Mouse (Mus musculus): ENCODE data around the gene Nln. TPM values are rescaled to one million over a fixed set of nuclear protein-coding genes. Genes with fewer than 3 reads are reported as not detected.

Gene Nln
- total and polyA plus RNA-seq, 3 experiments: 38.5 to 76.5 (median 51.2) TPM

- no peak overlapping the region for H3K27ac ChIP-seq (ENCODE audit: insufficient read depth, low read depth)
- peaks cover 0 to 9% of the 10 kb centered on the region in 2 experiments; a peak in 2 of 4 replicates for H3K4me1 ChIP-seq (ENCODE audit: control insufficient read depth in 1 of 2, insufficient read depth in 2 of 2)
- H3K4me3 ChIP-seq (replicated peaks in 1 of 3; ENCODE audit: low read depth in 2 of 3, low read length in 2 of 3, poor library complexity in 1 of 3): no peak overlapping the region
- H3K79me2 ChIP-seq (replicated peaks; ENCODE audit: control insufficient read depth, extremely low read depth, insufficient read depth, poor library complexity, severe bottlenecking): no peaks in the 10 kb centered on the region
- dilution Hi-C loops (cut with MboI; ENCODE audit: extremely low pct_ligation_motif_present, extremely low pct_unique_long_range_greater_than_20kb, low sequenced_read_pairs): no loop called here
- in situ Hi-C loops (cut with MboI; ENCODE audit: low pct_ligation_motif_present, low pct_unique_long_range_greater_than_20kb, low sequenced_read_pairs): no loop called here
- H3K36me3 ChIP-seq (replicated peaks in 1 of 2; ENCODE audit: control insufficient read depth in 1 of 2, insufficient read depth in 1 of 2, low read length in 1 of 2): peaks cover 42 to 80% of the 10 kb centered on the region in 2 experiments
- no peak overlapping the region for H3K9ac ChIP-seq (ENCODE audit: insufficient read depth, low read depth)
- no peak overlapping the region for H3K4me2 ChIP-seq (ENCODE audit: insufficient read depth, low read depth, poor library complexity, severe bottlenecking)
- TF ChIP-seq USF1 (IDR thresholded peaks at IDR 0.05; ENCODE audit: low read depth, low read length) (no peak), ETS1 (conservative IDR thresholded peaks at IDR 0.05; ENCODE audit: low read depth, low read length) (no peak), MEF2A (IDR thresholded peaks at IDR 0.05; ENCODE audit: borderline replicate concordance, low read depth, low read length) (no peak)
- no peaks in the 10 kb centered on the region for H3K27me3 ChIP-seq (replicated peaks)
- DNase-seq (ENCODE audit: extremely low read depth): no peak
- H3K9me3 ChIP-seq (replicated peaks; ENCODE audit: low read length): no peaks in the 10 kb centered on the region
These were observed 37.1 kb downstream of the Nln start for GRCm38 (mm10) chr13:104072351-104072750.

DNA sequence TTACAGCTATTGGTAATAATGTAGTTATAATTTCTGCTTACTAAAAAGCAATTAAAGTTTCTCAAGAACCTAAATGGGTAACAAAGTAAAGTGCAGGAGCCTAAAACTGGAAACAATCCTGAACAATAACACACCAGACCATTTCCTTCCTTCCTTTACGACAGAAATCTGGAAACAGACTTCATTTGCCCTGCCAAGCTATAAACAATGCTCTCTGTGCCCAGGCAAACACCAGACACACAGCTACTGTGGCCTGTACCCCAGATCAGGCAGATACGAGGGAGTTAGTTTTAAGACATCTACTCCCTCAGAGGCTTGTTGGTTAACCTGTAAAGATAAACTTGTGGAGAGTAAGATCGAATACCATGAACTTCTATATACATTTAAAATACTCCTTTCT, 38.7 kb downstream of the Nln start:
- TF ChIP-seq POLR2A (IDR thresholded peaks at IDR 0.05; ENCODE audit: low read depth, low read length) (no peak), USF2 (conservative IDR thresholded peaks at IDR 0.05; ENCODE audit: low read depth, low read length) (no peak), JUND (conservative IDR thresholded peaks at IDR 0.05; ENCODE audit: low read depth, low read length) (no peak), MYC (IDR thresholded peaks at IDR 0.05; ENCODE audit: low read depth, low read length) (no peak), IRF4 (IDR thresholded peaks at IDR 0.05; ENCODE audit: low read depth, low read length) (no peak), ZKSCAN1 (IDR thresholded peaks at IDR 0.05; ENCODE audit: borderline replicate concordance, low read depth, low read length) (no peak), HCFC1 (IDR thresholded peaks at IDR 0.05; ENCODE audit: low read depth, low read length) (no peak), RAD21 (IDR thresholded peaks at IDR 0.05; ENCODE audit: low read depth, low read length) (no peak), GABPA (IDR thresholded peaks at IDR 0.05; ENCODE audit: insufficient replicate concordance, low read depth, low read length) (no peak), ETS1 (conservative IDR thresholded peaks at IDR 0.05; ENCODE audit: low read depth, low read length) (no peak), JUN (IDR thresholded peaks at IDR 0.05; ENCODE audit: insufficient read depth, low read depth, low read length) (no peak)
- Histone ChIP-seq H3K4me3 (replicated peaks in 1 of 3; ENCODE audit: low read depth in 2 of 3, low read length in 2 of 3, poor library complexity in 1 of 3) (no peak overlapping the region), H3K36me3 (replicated peaks in 1 of 2; ENCODE audit: control insufficient read depth in 1 of 2, insufficient read depth in 1 of 2, low read length in 1 of 2) (peaks cover 45 to 81% of the 10 kb centered on the region in 2 experiments), H3K4me1 (ENCODE audit: control insufficient read depth in 1 of 2, insufficient read depth in 2 of 2) (no peaks in the 10 kb centered on the region; a peak in 1 of 4 replicates), H3K27me3 (replicated peaks) (no peaks in the 10 kb centered on the region), H3K27ac (ENCODE audit: insufficient read depth, low read depth) (no peak overlapping the region), H3K9me3 (replicated peaks; ENCODE audit: low read length) (no peaks in the 10 kb centered on the region), H3K4me2 (ENCODE audit: insufficient read depth, low read depth, poor library complexity, severe bottlenecking) (no peak overlapping the region), H3K9ac (ENCODE audit: insufficient read depth, low read depth) (no peak overlapping the region), H3K79me2 (replicated peaks; ENCODE audit: control insufficient read depth, extremely low read depth, insufficient read depth, poor library complexity, severe bottlenecking) (no peaks in the 10 kb centered on the region)
- DNase-seq (ENCODE audit: extremely low read depth): no peak
- in situ Hi-C loops (cut with MboI; ENCODE audit: low pct_ligation_motif_present, low pct_unique_long_range_greater_than_20kb, low sequenced_read_pairs) (no loop called here), dilution Hi-C loops (cut with MboI; ENCODE audit: extremely low pct_ligation_motif_present, extremely low pct_unique_long_range_greater_than_20kb, low sequenced_read_pairs) (no loop called here)

DNA sequence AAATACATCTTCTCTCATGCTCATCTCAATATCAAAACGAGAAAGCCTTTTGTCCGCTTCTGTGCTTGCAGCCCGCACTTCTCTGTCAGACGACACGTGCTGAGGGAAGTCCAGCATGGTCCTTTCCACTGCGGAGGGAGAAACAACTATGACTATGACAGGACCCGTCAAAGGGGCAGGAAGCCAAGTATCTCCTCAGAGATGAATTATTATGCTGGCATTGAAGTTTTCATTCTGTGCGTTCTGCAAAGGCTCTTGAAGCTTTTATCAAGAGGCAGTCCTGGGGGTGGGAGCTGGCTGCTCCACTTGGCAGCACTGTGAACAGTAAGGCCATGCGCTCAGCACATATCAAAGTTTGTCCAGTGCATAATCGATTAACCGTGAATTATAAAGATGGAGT, 40.2 kb downstream of the Nln start:
- TF ChIP-seq ZNF384 (IDR thresholded peaks at IDR 0.05; ENCODE audit: low read depth, low read length): no peak
- no peak for TF ChIP-seq MAZ (IDR thresholded peaks at IDR 0.05; ENCODE audit: low read depth, low read length)
- no peak for TF ChIP-seq CHD1 (IDR thresholded peaks at IDR 0.05; ENCODE audit: low read depth, low read length)
- TF ChIP-seq ZMIZ1 (IDR thresholded peaks at IDR 0.05; ENCODE audit: low read depth, low read length): no peak
- TF ChIP-seq USF2 (conservative IDR thresholded peaks at IDR 0.05; ENCODE audit: low read depth, low read length): no peak
- no peak for TF ChIP-seq POLR2A (IDR thresholded peaks at IDR 0.05; ENCODE audit: low read depth, low read length)
- no peak for TF ChIP-seq JUN (IDR thresholded peaks at IDR 0.05; ENCODE audit: insufficient read depth, low read depth, low read length)
- TF ChIP-seq MYC (IDR thresholded peaks at IDR 0.05; ENCODE audit: low read depth, low read length): no peak
- TF ChIP-seq GABPA (IDR thresholded peaks at IDR 0.05; ENCODE audit: insufficient replicate concordance, low read depth, low read length): no peak
- no peak for TF ChIP-seq MEF2A (IDR thresholded peaks at IDR 0.05; ENCODE audit: borderline replicate concordance, low read depth, low read length)
- no peak for TF ChIP-seq ELF1 (IDR thresholded peaks at IDR 0.05; ENCODE audit: low read depth, low read length)
- no peak for TF ChIP-seq CHD2 (IDR thresholded peaks at IDR 0.05; ENCODE audit: low read length)
- TF ChIP-seq HCFC1 (IDR thresholded peaks at IDR 0.05; ENCODE audit: low read depth, low read length): no peak
- TF ChIP-seq CTCF (conservative IDR thresholded peaks at IDR 0.05 in 1 of 2, IDR thresholded peaks at IDR 0.05 in 1 of 2; ENCODE audit: low read depth in 2 of 2, low read length in 2 of 2): no peak
- no peak for TF ChIP-seq SMC3 (IDR thresholded peaks at IDR 0.05; ENCODE audit: low read depth, low read length)
- TF ChIP-seq TCF12 (IDR thresholded peaks at IDR 0.05; ENCODE audit: low read depth, low read length): no peak
- TF ChIP-seq KAT2A (IDR thresholded peaks at IDR 0.05; ENCODE audit: insufficient replicate concordance, low read length): no peak
- TF ChIP-seq USF1 (IDR thresholded peaks at IDR 0.05; ENCODE audit: low read depth, low read length): no peak
- no peak for TF ChIP-seq POLR2AphosphoS2 (IDR thresholded peaks at IDR 0.05; ENCODE audit: low read depth, low read length)
- Histone ChIP-seq H3K9me3 (replicated peaks; ENCODE audit: low read length) (no peaks in the 10 kb centered on the region), H3K79me2 (replicated peaks; ENCODE audit: control insufficient read depth, extremely low read depth, insufficient read depth, poor library complexity, severe bottlenecking) (no peaks in the 10 kb centered on the region), H3K27me3 (replicated peaks) (no peaks in the 10 kb centered on the region), H3K36me3 (replicated peaks in 1 of 2; ENCODE audit: control insufficient read depth in 1 of 2, insufficient read depth in 1 of 2, low read length in 1 of 2) (peaks cover 44 to 83% of the 10 kb centered on the region in 2 experiments), H3K9ac (ENCODE audit: insufficient read depth, low read depth) (no peak overlapping the region), H3K4me1 (ENCODE audit: control insufficient read depth in 1 of 2, insufficient read depth in 2 of 2) (no peaks in the 10 kb centered on the region), H3K27ac (ENCODE audit: insufficient read depth, low read depth) (no peak overlapping the region), H3K4me3 (replicated peaks in 1 of 3; ENCODE audit: low read depth in 2 of 3, low read length in 2 of 3, poor library complexity in 1 of 3) (no peak overlapping the region), H3K4me2 (ENCODE audit: insufficient read depth, low read depth, poor library complexity, severe bottlenecking) (no peak overlapping the region)
- dilution Hi-C loops (cut with MboI; ENCODE audit: extremely low pct_ligation_motif_present, extremely low pct_unique_long_range_greater_than_20kb, low sequenced_read_pairs) (no loop called here), in situ Hi-C loops (cut with MboI; ENCODE audit: low pct_ligation_motif_present, low pct_unique_long_range_greater_than_20kb, low sequenced_read_pairs) (no loop called here)
- DNase-seq (ENCODE audit: extremely low read depth): no peak

Data from CH12.LX (cell line).